Mouse (Mus musculus) thymus, adult 2 months (tissue): ENCODE results near the gene Mlf2.

Experiments
- CTCF ChIP-seq: fragments of 200-500 bp; IDR thresholded peaks from 2 replicates; pipeline ENCODE4 v1.5.1; 2012; ENCODE audit warnings: mild to moderate bottlenecking, control low read depth, low read length, moderate library complexity, borderline replicate concordance; ENCODE audit not compliant: control insufficient read depth, poor library complexity, insufficient read depth; ENCODE audit errors: extremely low read depth
- POLR2A ChIP-seq: fragments of 200-500 bp; IDR thresholded peaks from 2 replicates; pipeline ENCODE4 v1.6.1; 2012; ENCODE audit warnings: mild to moderate bottlenecking, low read length, control low read depth, moderate library complexity; ENCODE audit not compliant: control insufficient read depth, poor library complexity, insufficient read depth; ENCODE audit errors: extremely low read depth

- TF ChIP-seq CTCF (no peak), POLR2A (no peak)
Observed at GRCm38 (mm10) chr6:124918890-124919627, 12.1 kb upstream of the Mlf2 start.
